Mouse (Mus musculus) forebrain, postnatal 0 days (tissue): ENCODE results near the gene Lpo. TPM values are rescaled to one million over a fixed set of nuclear protein-coding genes. Genes with fewer than 3 reads are reported as not detected.
A peak's percentile ranks its signal among the peaks of the same experiment; 100 is the strongest.

Experiments used
- ATAC-seq: fragments of 200-750 bp; cut with Nextera tagmentation; 2 replicates; pipeline ENCODE4 v1.8.0; 2017; ENCODE audit warnings: mild to moderate bottlenecking, moderate library complexity
- DNase-seq: peaks from one replicate; pipeline ENCODE4 v3.0.0-alpha.2; 2015
- H3K27ac ChIP-seq: fragments of 300-500 bp; sonication (generic); 2 replicates; pipeline ENCODE4 v1.5.1; 2014; ENCODE audit warnings: low read depth, mild to moderate bottlenecking, antibody characterized with exemption, low read length, moderate library complexity, mixed read lengths
- H3K27me3 ChIP-seq: fragments of 300-500 bp; sonication (generic); 2 replicates; pipeline ENCODE4 v1.6.1; 2014; ENCODE audit warnings: mild to moderate bottlenecking, low read length, mixed read lengths; ENCODE audit not compliant: insufficient read depth
- H3K36me3 ChIP-seq: fragments of 300-500 bp; sonication (generic); 2 replicates; pipeline ENCODE4 v1.6.1; 2014; ENCODE audit warnings: mild to moderate bottlenecking, moderate library complexity; ENCODE audit not compliant: insufficient read depth
- H3K4me1 ChIP-seq: fragments of 300-500 bp; sonication (generic); 2 replicates; pipeline ENCODE4 v1.6.1; 2014; ENCODE audit warnings: antibody characterized with exemption; ENCODE audit not compliant: insufficient read depth
- H3K4me2 ChIP-seq: fragments of 300-500 bp; sonication (generic); 2 replicates; pipeline ENCODE4 v1.6.1; 2014; ENCODE audit warnings: low read depth, mild to moderate bottlenecking, moderate library complexity
- H3K4me3 ChIP-seq: fragments of 300-500 bp; sonication (generic); 2 replicates; pipeline ENCODE4 v1.5.1; 2014; ENCODE audit warnings: low read depth, low read length, mixed read lengths
- H3K9ac ChIP-seq: fragments of 300-500 bp; sonication (generic); 2 replicates; pipeline ENCODE4 v1.6.1; 2014; ENCODE audit warnings: mild to moderate bottlenecking
- H3K9me3 ChIP-seq: fragments of 300-500 bp; sonication (generic); 2 replicates; pipeline ENCODE4 v1.6.1; 2016; ENCODE audit warnings: low read length
- CTCF ChIP-seq: sonication (generic); IDR thresholded peaks from 2 replicates; pipeline ENCODE4 v1.5.1; 2016; ENCODE audit warnings: antibody characterized with exemption, control low read depth, low read depth
- WGBS: fragments of 180-500 bp; shearing (Covaris S2); extraction: QIAGEN DNeasy Blood & Tissue Kit; methylation state at CpG from one replicate; pipeline ENCODE4 v1.1.7; 2014; 5-methylcytosine and 5-hydroxymethylcytosine counted together
- microRNA counts: library from miRNA; unstranded; fragments of <30 nt; microRNA quantifications from one replicate; lab custom pipeline; 2015
- microRNA-seq, 2 experiments: library from miRNA; unstranded; fragments of <30 nt; microRNA quantifications; one replicate each; pipeline ENCODE4; 2016
- polyA plus RNA-seq: library from polyadenylated mRNA; unstranded; fragments of >200 nt; fragmentation: Nextera tagmentation; extraction: Ambion mirVana; gene quantifications from 2 replicates; pipeline ENCODE4 v1.2.1, GENCODE M21; 2015
- total RNA-seq: library from RNA; depleted of rRNA; stranded (reverse); fragments of >200 nt; gene quantifications from 2 replicates; pipeline ENCODE4 v1.2.3, GENCODE M21; 2014; rRNA removed

Lpo gene
- total and polyA plus RNA-seq, 2 experiments from 2014 or later: 1.1 to 1.3 TPM

- DNase-seq (no peak), ATAC-seq (no peak)
- Histone ChIP-seq H3K4me3 (no peak overlapping the region), H3K27ac (no peak overlapping the region), H3K36me3 (no peaks in the 10 kb centered on the region), H3K9me3 (no peaks in the 10 kb centered on the region), H3K4me1 (peaks cover 33% of the 10 kb centered on the region), H3K27me3 (no peaks in the 10 kb centered on the region), H3K4me2 (no peak overlapping the region), H3K9ac (no peak overlapping the region)
- no peak for TF ChIP-seq CTCF
- 76% methylated on average over 4 of the region's 4 CpGs for WGBS
These were observed 69.0 kb downstream of the Lpo start for GRCm38 (mm10) chr11:87758957-87759608.

- Histone ChIP-seq H3K4me3 (no peak overlapping the region), H3K27me3 (no peaks in the 10 kb centered on the region), H3K4me2 (no peak overlapping the region), H3K4me1 (peaks cover 30% of the 10 kb centered on the region), H3K9me3 (no peaks in the 10 kb centered on the region), H3K27ac (no peak overlapping the region), H3K9ac (no peak overlapping the region), H3K36me3 (no peaks in the 10 kb centered on the region)
- TF ChIP-seq CTCF: no peak
- ATAC-seq (no peak), DNase-seq (no peak)
- 79% methylated on average over 7 of the region's 7 CpGs for WGBS
These were observed 69.8 kb downstream of the Lpo start for GRCm38 (mm10) chr11:87758161-87758911.

GRCm38 (mm10) chr11:87757001-87757954 is 70.8 kb downstream of the Lpo start:
- no peaks in the 10 kb centered on the region for H3K9me3 ChIP-seq
- H3K27me3 ChIP-seq: no peaks in the 10 kb centered on the region
- no peak overlapping the region for H3K9ac ChIP-seq
- peaks cover 21% of the 10 kb centered on the region; the same call in 1 of the 2 replicates for H3K4me1 ChIP-seq
- no peak overlapping the region for H3K4me3 ChIP-seq
- no peak for TF ChIP-seq CTCF
- H3K27ac ChIP-seq: no peak overlapping the region
- WGBS: 89% methylated on average over 25 of the region's 25 CpGs
- H3K4me2 ChIP-seq: no peak overlapping the region
- DNase-seq (no peak), ATAC-seq (no peak)
- no peaks in the 10 kb centered on the region for H3K36me3 ChIP-seq

MicroRNA genes within 50 kb of the gene (microRNA counts, 519-probe panel; counts per million panel counts)
- not detected for microRNA mmu-miR-142-3p (lab: Ali Mortazavi, UCI)
- microRNA mmu-miR-142-5p (lab: Ali Mortazavi, UCI): 1,211 counts per million, percentile 8 among the panel's probes with 10 or more counts

Small RNA genes within 50 kb of the gene (microRNA-seq; reads per million reads assigned to microRNA genes)
- 0 reads per million in 2 experiments for gene Mir142
- gene Mir142b: 0 reads per million in 2 experiments

Other genes starting within 250 kb of the Lpo start
- 85.6 and 86.3 TPM in 2 replicates for gene Mtmr4, start 236.1 kb downstream of the Lpo start, total RNA-seq
- 28.7 and 32.7 TPM in 2 replicates for gene Mtmr4, start 236.1 kb downstream of the Lpo start, polyA plus RNA-seq
- 0.23 and 0.48 TPM in 2 replicates for gene Hsf5, start 211.1 kb downstream of the Lpo start, total RNA-seq
- gene Hsf5, start 211.1 kb downstream of the Lpo start, polyA plus RNA-seq: 0.08 and 0.16 TPM in 2 replicates
- 1.0 and 1.8 TPM in 2 replicates for gene Rnf43, start 165.6 kb downstream of the Lpo start, total RNA-seq
- gene Rnf43, start 165.6 kb downstream of the Lpo start, polyA plus RNA-seq: 0.79 and 0.84 TPM in 2 replicates
- 64.9 and 78.5 TPM in 2 replicates for gene Supt4a, start 90.7 kb downstream of the Lpo start, total RNA-seq
- 141 and 159 TPM in 2 replicates for gene Supt4a, start 90.7 kb downstream of the Lpo start, polyA plus RNA-seq
- gene Tspoap1, start 67.7 kb downstream of the Lpo start, total RNA-seq: 119 and 199 TPM in 2 replicates
- gene Tspoap1, start 67.7 kb downstream of the Lpo start, polyA plus RNA-seq: 10.5 and 20.1 TPM in 2 replicates
- 0.33 and 0.46 TPM in 2 replicates for gene Mpo, start 34.7 kb downstream of the Lpo start, total RNA-seq
- 0.21 TPM in 1 of 2 replicates, not detected in the other for gene Mpo, start 34.7 kb downstream of the Lpo start, polyA plus RNA-seq
- gene Mks1, start 24.9 kb upstream of the Lpo start, total RNA-seq: 6.8 and 11.1 TPM in 2 replicates
- gene Mks1, start 24.9 kb upstream of the Lpo start, polyA plus RNA-seq: 6.1 and 8.8 TPM in 2 replicates
- 0.15 and 0.90 TPM in 2 replicates for gene Epx, start 47.2 kb upstream of the Lpo start, total RNA-seq
- gene Epx, start 47.2 kb upstream of the Lpo start, polyA plus RNA-seq: 0.38 and 0.79 TPM in 2 replicates
- not detected in 2 replicates for gene Olfr462, start 64.0 kb upstream of the Lpo start, total RNA-seq
- gene Olfr462, start 64.0 kb upstream of the Lpo start, polyA plus RNA-seq: not detected in 2 replicates
- gene Olfr463, start 69.1 kb upstream of the Lpo start, total RNA-seq: not detected in 2 replicates
- not detected in 2 replicates for gene Olfr463, start 69.1 kb upstream of the Lpo start, polyA plus RNA-seq
- not detected in 2 replicates for gene Olfr464, start 92.7 kb upstream of the Lpo start, total RNA-seq
- gene Olfr464, start 92.7 kb upstream of the Lpo start, polyA plus RNA-seq: 0.07 TPM in 1 of 2 replicates, not detected in the other
- 36.5 and 54.9 TPM in 2 replicates for gene Dynll2, start 159.2 kb upstream of the Lpo start, total RNA-seq
- 41.7 and 49.8 TPM in 2 replicates for gene Dynll2, start 159.2 kb upstream of the Lpo start, polyA plus RNA-seq
- 282 and 390 TPM in 2 replicates for gene Srsf1, start 219.1 kb upstream of the Lpo start, total RNA-seq
- 103 and 121 TPM in 2 replicates for gene Srsf1, start 219.1 kb upstream of the Lpo start, polyA plus RNA-seq
- 33.0 and 43.7 TPM in 2 replicates for gene Vezf1, start 240.0 kb upstream of the Lpo start, total RNA-seq
- gene Vezf1, start 240.0 kb upstream of the Lpo start, polyA plus RNA-seq: 28.0 and 34.6 TPM in 2 replicates